Mouse (Mus musculus) T-helper 2 cell (primary cell): Measurements from ENCODE around the gene Carmil1.
"Not testable (repeated sequence)": the region's sequence is repeated elsewhere in the genome, so short reads cannot be mapped to it uniquely, and the experiment has no call there.

Experiments used
- in situ Hi-C: fragments of 300-600 bp; cut with MboI, MseI; formaldehyde crosslinking; loops from one replicate; pipeline ENCODE4 v1.15.1; 2025; ENCODE audit warnings: high pct_unique_total_duplicates

Carmil1 gene

DNA sequence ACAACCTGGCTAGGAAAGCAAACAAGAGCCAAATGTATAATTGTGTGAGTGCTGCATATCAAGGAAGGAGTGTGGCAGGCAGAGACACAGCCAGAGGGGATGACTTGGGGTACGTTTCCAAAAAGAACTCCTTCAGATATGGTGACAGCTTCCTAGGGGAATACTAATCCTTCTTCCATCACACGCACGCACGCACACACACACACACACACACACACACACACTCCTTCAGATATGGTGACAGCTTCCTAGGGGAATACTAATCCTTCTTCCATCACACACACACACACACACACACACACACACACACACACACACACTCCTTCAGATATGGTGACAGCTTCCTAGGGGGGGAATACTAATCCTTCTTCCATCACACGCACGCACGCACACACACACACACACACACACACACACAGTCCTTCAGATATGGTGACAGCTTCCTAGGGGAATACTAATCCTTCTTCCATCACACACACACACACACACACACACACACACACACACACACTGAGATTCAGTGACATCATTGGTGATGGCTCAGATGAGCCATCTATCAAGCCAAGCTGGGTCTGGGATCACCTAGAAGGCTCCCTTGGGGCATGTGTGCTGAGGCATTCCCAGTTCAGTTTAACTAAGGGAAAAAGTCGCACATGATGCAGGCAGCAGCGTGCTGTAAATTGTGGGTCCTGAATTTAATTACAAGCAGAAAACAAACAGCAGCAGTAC is 175.8 kb downstream of the Carmil1 start:
- in situ Hi-C loops = not testable (repeated sequence)

DNA sequence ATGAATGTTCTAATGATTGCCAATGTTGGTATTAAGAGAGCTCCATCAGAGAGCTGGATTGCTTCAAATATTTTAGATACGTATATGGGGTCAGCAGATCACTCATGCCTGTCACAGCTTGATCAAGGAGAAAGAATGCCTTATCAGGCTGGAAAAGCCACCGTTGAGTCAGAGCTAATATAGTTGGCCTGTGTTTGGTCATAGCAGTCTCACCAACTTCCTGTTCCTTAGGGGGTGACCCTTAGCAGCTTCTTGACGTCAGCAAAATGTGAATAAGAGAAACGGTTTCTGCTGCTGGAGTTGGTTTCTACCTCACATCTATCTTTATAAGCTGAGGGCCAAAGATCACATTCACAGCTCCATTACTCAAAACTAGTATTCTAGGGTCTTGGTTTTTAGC is 176.6 kb downstream of the Carmil1 start:
- in situ Hi-C loops = no loop called here

DNA sequence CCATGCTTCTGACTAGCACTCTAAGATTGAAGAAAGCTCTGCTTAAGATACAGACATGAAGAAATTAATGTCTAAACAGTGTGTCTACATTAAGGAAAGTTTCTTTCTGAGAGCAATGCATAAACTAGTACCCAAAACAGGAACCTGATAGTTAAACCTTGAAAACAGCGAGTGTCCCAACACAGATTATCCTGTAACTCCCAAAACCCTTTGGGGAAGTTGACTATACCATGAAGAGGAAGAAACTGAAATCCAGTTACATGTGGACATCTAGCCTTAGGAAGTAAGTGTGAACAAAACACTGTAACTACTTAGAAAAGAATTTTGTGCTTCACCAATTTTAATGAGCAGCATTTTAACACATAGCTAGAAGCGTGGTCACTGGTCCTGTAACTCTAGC is 177.4 kb downstream of the Carmil1 start:
- in situ Hi-C loops = no loop called here

DNA sequence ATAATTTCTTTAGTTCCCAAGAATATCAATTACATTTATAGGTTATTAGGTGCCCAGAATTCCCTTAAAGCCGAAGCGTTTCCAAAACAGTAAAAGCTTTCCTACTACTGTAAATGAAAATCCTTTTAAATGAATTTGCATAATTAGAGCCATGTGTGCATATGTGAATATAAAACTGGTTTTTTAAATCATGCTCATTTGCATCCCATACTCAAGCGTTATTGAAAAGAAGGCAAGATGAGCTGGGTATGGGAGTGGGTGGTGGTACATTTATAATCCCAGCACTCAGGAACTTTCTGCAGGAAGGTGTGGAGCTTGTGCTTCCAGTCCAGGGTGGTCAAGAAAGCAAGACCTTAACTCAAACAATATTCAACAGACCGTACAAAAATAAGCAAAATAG is 178.3 kb downstream of the Carmil1 start:
- in situ Hi-C loops = no loop called here

DNA sequence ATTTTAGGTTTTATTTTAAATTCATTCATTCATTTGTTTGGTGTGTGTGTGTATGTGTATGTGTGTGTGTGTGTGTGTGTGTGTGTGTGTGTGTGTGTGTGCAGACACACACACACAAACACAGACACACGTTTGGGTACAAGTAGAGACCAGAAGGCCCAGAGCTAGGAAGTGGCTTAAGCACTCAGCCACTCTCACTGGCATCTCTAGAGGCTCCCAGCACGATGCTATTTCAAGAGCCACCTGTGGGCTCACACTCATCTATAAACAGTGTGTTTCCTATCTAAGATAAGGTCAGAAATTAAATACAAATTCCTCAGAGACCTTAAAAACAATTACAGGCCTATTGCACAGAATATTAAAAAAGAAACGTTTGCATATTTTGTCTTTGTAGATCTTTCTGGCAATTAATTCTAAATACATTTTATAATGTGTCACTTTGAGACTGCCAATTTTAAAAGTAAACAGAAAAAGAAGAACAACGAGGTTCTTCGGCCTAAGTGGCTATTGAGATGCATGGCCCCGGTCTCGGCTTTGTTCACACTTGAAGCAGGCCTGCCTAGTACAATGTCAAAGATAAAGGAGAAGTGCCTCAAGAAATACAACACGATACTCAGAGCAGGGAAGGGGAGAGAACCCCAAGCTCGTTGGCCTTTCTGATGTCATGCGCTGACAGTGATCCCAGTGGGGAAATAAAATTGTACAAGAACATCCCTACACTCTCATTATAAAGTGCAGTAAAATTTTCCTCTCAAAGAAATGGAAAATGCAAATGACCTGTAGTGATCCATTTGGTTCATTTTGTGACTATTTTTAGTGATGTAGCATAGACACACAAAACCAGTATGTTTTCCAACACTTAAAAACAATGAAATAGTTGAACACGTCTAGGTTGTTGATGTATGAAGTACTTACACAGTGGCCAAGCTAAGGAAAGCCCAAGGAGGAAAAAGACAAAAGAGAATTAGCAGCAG is 179.2 kb downstream of the Carmil1 start:
- in situ Hi-C loops = no loop called here

DNA sequence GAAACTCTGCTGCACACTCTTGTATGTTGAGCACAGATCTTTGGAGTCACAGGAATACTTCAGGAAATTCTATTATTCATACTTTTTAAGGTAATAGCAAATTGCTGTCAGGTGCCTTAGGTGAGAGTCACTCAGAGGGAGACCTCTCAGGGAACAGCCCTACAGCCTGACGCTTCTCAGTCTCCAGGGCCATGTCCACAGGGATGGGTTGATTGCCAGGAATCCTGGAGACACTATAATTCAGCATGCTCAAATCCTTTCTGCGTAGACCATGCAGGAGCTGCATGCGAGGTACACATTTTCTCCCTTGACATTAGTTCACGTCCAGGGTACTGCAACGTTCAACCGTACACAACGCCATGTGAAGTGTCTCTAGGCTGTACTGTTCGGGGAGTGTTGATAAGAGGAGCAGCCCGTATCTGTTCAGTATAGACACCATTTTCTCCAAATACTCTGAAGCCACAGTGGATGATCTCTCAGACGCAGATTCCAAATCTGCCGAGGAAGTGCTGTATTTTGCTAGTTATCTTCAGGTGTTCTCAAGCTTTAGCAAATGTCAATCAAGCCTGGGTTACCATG is 180.0 kb downstream of the Carmil1 start:
- in situ Hi-C loops = no loop called here

DNA sequence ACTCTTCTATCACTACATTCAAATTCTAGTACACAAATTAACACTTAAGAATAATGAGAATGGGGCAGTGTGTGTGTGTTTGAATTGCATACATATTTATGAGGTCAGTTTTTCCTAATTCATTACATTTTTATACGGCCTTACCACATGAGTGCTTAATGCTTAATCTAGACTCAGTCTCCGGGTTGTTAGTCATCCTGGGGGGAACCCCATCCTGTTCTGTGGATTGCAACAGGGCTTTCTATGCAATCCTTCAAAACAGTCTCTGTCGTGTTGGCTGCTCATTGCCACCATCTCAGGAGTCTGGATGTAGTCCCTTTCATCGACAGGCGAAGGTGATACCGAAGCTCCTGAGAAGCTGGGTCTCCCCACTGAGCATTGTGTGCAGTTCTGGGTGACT is 184.0 kb downstream of the Carmil1 start:
- in situ Hi-C loops = no loop called here

DNA sequence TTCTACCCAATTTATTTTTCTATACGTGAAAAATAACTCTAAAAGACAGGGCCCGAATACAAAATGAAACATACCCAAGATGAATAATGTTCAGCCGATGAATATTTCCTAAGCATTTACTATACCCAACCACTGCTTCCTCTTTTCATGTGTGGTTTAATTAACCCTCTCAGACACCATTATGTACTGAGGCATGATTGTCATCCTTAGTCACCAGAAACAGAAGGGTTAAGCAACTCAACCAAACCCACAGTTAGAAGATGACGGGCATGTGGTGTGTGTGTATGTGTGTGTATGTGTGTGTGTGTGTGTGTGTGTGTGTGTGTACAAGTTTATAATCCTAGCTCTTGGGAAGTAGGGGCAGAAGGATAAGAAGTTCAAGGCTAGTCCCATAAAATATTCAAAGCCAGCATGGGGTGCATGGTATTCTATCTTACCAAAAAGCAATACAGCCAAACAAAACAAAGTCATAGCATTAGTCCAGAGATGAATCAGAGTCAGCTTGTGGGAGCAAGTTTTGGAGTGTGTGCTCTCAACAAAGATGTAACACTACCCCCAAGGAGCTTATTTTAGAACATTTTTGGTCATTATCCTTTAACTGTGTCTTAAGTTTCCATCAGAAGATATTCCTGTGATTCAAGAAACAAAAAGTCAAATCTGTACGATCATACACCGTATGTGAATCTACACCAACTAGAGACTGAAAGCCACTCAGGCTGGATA is 185.6 kb downstream of the Carmil1 start:
- in situ Hi-C loops = no loop called here

DNA sequence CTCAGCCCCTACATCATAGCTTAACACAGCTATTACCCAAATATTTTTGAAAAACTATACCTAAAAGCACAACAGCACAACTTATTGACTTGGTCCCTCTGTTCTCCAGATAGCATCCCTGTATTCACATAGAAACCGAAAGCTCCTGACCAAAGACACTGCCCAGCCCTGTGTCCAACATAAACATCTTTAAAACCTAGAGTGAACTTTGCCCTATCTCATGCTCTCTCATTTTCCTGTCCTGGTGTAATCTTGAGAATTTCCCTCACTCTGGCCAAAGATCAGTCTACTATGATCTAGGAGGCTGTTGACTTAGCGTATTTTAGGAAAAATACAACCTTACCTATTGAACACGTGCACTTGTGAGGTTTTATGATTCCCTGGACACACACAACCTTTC is 187.5 kb downstream of the Carmil1 start:
- in situ Hi-C loops = no loop called here

DNA sequence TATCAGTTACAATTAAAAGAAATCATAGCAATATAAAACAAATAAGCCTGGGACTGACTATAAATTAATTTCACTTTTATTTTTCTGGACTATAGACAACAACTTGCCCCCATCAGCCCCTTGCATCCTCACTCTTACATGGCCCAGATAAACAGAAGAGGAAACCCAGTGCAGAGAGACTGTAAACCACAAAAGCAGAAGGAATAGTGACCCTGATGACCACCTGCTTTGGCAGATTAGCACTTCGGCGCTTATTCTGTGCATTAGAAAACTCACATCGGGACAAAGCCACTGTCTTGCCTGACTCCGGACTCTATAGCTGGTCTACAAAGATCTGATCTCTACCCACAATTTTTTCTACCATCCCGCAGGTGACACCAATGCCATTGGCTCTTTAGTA is 188.5 kb downstream of the Carmil1 start:
- in situ Hi-C loops = no loop called here

DNA sequence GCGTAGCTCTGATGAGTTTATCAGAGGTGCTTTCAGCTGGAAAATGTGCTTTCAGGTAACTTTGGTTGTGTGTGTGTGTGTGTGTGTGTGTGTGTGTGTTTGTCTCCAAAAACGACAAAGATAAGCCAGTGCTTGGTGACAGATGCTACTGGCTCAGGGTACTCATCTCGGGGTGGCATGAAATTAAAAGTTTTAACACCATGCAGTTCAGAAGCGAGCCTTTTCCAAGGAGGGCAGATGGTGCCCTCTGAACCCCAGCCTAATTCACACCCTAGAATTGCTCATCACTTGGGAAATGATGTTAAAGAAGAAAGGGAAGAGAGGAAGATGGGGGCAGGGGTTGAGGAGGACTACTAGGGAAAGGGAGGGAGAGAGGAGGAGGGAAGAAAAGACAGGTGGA is 198.4 kb downstream of the Carmil1 start:
- in situ Hi-C loops = no loop called here

DNA sequence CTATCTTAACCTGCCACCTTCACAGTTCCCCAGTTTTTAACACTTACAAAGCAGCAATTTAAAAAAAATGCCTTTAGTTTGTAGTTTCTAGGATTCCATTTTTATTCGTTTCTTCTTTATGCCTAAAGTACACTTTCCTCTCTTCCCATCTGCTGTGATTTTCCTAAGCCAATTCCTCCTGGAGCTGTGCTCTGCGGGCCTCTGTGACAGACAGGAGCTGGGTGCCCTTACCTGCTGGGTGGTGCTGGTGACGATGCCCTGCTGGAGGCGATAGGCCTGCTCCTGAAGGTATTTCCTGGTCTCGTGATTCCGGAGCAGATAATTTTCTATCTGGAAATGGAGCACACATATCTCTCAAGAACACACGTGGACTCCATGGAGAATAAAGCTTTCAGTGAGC is 198.9 kb downstream of the Carmil1 start:
- in situ Hi-C loops = no loop called here

DNA sequence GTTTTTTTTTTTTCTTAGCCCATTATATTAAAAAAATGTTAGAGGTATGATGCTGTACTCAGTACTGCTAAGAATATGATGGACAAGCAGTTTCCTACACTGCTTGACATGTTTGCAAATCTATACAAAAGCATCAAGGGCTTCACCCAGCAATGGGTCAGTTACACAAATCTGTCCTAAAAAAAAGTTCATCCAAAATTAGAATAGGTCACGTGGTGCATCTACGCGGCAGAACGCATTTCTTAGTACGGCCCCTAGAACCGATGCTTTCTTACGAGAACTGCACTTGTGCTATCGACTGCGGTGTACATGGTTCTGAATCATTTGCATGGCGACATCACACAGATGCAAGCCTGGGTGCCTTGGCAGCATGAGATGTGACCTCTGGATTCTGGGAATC is 208.0 kb downstream of the Carmil1 start:
- in situ Hi-C loops = no loop called here

DNA sequence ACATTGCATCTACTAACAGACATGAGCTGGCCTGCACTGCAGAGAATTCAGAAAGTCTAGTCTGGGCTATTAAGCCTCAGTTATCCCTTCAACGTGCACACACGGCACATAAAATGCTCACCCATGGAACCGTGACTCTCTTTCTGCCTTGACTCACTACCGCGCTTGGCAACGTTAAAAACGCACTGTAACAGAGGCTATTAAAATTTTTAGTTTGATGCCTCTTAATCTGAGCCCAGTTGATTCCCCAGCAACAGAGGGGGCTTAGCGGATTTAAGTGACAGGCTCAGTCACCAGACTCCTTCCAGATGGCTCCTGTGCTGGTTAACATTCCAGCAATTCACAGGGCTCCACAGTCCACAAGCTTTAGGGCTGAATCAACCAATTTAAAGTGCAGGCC is 213.0 kb downstream of the Carmil1 start:
- in situ Hi-C loops = no loop called here

DNA sequence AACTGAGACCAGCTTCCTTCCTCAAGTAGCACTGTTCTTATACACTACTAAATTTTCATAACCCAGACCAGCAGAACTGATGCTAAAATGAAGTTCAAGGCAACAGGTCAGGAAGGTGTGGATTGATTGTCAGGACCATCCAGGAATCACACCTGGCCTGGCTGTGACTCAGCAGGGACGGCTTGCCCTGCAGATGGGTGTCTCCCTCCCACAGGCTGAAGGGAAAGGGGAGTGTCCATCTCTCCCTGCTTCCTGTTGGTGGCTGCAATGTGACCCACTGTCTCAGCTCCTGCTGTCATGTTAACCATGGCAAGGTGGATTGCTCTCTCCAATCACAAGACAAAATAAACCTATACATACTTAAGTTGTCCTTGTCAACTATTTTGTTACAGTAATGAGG is 215.1 kb downstream of the Carmil1 start:
- in situ Hi-C loops = no loop called here

DNA sequence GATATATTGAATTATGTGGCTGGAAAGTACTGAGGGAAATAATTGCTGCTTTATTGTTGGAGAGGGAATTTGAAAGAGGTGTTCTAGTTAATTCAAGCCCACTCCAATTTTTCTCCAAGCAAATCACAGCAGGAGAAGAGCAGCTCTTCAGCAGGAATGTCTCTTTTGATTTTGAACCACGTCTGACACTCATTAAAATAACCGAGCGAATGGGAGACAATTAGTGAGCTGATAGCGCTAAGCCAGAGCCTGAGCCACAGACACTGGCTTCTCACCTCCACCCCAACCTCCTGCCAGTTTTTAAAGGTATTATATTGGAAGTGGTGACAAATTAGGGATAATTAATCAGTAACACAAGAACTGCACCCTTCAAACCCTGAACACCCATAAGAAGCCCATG is 217.8 kb downstream of the Carmil1 start:
- in situ Hi-C loops = no loop called here

DNA sequence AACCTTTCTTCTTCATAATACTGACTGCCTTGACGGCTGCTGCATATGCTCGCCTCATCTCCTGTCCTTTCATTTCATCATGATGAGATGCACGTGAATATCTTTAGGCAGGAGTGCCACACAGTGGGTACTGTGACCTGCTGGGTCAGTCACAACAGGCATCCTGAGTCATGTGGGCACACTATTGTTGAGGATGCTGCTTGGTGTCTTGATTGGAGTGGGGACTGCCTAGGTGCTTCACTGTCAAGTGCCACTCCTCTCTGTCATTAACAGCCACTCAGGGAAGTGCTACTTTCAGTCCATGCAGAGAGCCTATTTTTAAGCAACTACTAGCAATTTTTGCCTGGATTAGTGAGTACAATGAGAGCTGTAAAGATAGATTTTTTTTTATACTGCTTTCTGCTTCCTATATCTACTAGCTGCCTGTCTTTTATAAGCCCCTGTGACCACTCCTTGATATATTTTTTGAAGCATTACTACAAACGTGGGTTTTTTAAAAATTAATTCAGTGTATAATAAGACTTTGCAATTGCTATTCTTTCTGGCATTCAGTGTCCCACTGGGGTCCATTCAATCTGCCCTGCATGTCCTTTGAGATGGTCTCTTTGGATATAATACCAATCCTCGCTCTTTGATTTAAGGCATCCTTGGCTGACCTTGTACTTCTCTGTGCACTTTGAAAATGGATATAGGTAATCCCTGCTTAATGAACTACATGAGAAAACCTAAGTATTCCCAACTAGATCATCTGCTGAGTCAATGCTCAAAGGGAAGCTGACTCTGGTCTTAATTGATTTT is 225.3 kb downstream of the Carmil1 start:
- in situ Hi-C loops = no loop called here

DNA sequence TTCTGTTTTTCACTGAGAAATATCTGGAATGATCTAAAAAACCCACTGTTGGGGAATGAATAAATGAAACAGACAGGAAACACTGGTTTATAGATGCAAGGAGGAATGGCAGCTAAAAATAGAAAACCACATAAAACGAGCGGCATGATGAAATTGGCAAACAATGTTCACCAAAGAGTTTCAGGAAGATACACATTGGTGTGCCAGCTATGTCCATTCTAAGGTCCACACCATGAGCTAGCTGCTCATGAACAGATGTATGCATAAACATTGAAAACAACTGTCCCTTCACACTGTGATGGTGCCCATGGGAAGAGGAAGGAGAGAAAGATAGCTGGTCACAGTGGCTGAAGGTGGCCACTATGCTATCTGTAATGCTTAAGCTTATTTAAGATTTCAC is 229.1 kb downstream of the Carmil1 start:
- in situ Hi-C loops = no loop called here

DNA sequence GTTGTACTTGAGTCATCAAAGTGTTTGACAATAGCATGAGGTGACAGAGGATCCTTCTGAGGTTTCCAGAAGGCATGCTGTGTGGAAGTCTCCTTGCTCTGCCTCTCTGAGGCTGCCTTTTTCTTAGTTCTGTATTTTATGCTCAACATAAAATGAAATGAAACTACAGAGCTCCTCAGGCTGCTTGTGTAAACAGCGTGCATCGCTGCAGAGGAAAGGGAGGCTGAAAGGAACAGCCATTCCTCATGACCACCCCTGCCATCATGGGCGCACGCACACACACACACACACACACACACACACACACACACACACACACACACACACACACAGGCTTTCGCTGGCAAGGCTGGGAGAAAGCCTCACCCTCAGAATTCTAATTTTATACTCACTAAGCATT is 230.3 kb downstream of the Carmil1 start:
- in situ Hi-C loops = no loop called here

DNA sequence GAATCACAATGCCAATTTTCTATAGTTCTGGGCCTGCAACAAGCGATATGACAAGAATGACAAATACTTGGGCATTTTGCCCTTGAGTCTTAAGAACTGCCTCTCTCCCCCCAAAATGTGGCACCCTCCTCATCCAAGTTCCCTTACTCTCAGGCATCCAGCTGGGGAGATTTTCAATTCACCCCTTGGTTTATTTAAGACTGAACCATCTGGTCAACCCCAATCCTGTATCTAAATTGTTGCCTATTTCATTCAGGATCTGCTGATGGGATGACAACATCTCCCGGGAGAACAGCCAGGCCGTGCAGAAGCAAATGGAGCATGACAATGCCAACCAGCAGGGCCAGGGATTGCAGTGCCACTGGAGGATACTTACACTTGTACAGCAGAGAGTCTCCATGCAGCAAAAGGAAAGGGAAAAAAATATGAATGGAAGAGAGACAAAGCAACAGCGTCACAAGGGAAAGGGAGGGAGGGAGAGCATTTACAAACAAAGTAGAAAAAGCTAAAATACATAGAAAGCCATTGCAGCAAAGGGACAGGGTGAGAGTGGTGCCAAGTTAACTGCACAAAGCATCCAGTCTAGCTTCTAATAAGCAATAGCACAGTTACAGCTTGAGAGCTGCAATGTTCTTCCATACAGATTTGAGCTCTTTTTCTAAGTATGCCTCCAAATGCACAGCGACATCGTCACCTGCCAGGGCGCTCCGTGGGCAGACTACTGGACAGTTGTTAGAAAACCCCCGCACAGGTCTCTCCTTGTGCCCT is 231.1 kb downstream of the Carmil1 start:
- in situ Hi-C loops = no loop called here
